Mouse (Mus musculus) erythroblast, embryonic 14.5 days (primary cell): ENCODE measurements around the gene Allc. TPM values are rescaled to one million over a fixed set of nuclear protein-coding genes. Genes with fewer than 3 reads are reported as not detected.

Experiments
- H3K27me3 ChIP-seq: 2 replicates; pipeline ENCODE4 v1.6.1; 2012; ENCODE audit warnings: inconsistent platforms; ENCODE audit not compliant: control insufficient read depth
- H3K36me3 ChIP-seq: 2 replicates; pipeline ENCODE4 v1.6.1; 2012; ENCODE audit warnings: mild to moderate bottlenecking, inconsistent platforms; ENCODE audit not compliant: control insufficient read depth
- H3K4me1 ChIP-seq: 2 replicates; pipeline ENCODE4 v1.6.1; 2012; ENCODE audit warnings: inconsistent platforms; ENCODE audit not compliant: control insufficient read depth
- H3K4me3 ChIP-seq: replicated peaks from 2 replicates; pipeline ENCODE3; 2012; ENCODE audit warnings: moderate library complexity, mild to moderate bottlenecking, inconsistent platforms
- H3K9me3 ChIP-seq: 2 replicates; pipeline ENCODE4 v1.6.1; 2012; ENCODE audit warnings: low read length, inconsistent platforms, mixed read lengths; ENCODE audit not compliant: control insufficient read depth
- GATA1 ChIP-seq: IDR thresholded peaks from 2 replicates; pipeline ENCODE4 v1.6.1; 2012; ENCODE audit warnings: low read length, inconsistent platforms, mixed read lengths
- TAL1 ChIP-seq: IDR thresholded peaks from 3 replicates; pipeline ENCODE4 v1.6.1; 2012; ENCODE audit warnings: low read length, inconsistent platforms, mixed read lengths
- polyA plus RNA-seq: library from polyadenylated mRNA; stranded (reverse); fragments of >175 nt; gene quantifications from 2 replicates; pipeline ENCODE4 v1.2.3, GENCODE M21; 2012

Allc gene
- polyA plus RNA-seq, 1 experiment = not detected

GRCm38 (mm10) chr12:28590428-28590827 lies 8.1 kb upstream of the Allc start:
- Histone ChIP-seq H3K4me3 (no peak overlapping the region), H3K9me3 (no peaks in the 10 kb centered on the region), H3K4me1 (no peaks in the 10 kb centered on the region), H3K36me3 (no peaks in the 10 kb centered on the region), H3K27me3 (no peaks in the 10 kb centered on the region; the same call in 1 of the 2 replicates)
- no peak for TF ChIP-seq GATA1
- TF ChIP-seq TAL1 = no peak

DNA sequence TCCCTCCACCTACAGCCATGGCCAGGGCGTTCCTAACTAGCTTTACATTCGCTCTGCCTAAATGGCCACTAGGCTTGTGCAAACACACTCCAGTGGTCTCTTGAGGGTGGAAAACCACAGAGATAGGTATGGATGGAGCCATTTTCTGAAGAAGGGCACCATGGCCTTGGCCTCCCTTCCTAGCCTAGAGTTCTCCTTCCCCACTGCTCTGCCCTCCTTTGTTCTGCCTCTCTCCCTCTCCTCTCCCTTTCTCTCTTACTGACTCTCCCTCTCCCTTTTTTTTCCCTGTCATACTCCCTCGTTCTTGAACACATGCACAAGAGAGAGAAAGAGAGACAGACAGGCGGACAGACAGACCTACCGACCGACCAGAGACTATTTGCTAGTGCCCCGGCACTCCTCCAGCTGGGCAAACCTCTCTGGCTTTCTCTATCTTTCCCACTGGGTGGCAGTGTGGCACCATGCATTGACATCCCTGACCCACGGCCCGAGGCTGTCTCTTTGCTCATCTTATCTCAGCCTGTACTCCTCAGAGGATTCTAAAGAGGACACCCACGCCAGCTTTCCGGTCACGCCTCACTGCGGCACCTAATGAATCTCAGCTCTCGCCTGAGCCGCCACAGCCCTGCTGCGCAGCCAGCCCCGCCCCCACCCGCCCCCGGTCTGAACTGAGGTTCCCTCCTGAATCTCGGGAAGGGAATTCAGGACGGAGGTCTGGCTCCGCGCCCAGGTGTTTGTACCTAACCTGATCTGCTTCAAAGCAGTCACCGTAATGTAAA lies 7.0 kb upstream of the Allc start:
- Histone ChIP-seq H3K27me3 (no peaks in the 10 kb centered on the region; the same call in 1 of the 2 replicates), H3K4me3 (no peak overlapping the region)

GRCm38 (mm10) chr12:28587949-28588348 lies 5.6 kb upstream of the Allc start:
- H3K36me3 ChIP-seq = no peaks in the 10 kb centered on the region
- no peaks in the 10 kb centered on the region for H3K4me1 ChIP-seq
- TF ChIP-seq TAL1 = no peak
- no peak for TF ChIP-seq GATA1
- no peaks in the 10 kb centered on the region; the same call in 1 of the 2 replicates for H3K27me3 ChIP-seq
- no peak overlapping the region for H3K4me3 ChIP-seq
- no peaks in the 10 kb centered on the region for H3K9me3 ChIP-seq

More for the DNA sequence above, 7.0 kb upstream of the Allc start:
- no peak for TF ChIP-seq GATA1
- TF ChIP-seq TAL1 = no peak
- Histone ChIP-seq H3K9me3 (no peaks in the 10 kb centered on the region), H3K4me1 (no peaks in the 10 kb centered on the region), H3K36me3 (no peaks in the 10 kb centered on the region)

DNA sequence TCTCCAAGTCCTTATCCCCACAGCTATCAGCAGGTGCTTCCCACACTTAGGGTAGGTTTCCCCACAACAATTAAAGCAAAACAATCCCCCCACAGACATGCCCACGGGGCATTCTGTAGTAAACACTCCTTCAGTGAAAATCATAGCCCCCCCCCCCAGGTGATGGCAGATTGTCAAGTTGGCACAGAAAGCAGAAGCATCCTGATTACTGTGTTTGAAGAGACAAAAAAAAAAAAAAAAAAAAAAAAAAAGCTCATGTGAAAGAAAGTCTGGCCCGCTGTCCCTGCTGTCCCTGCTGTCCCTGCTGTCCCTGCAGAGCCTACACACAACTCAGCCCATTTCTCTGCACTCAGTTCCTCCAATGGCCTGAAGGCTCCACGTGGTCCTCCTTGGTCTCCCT lies 1.7 kb upstream of the Allc start:
- no peak for TF ChIP-seq TAL1
- no peak for TF ChIP-seq GATA1
- no peaks in the 10 kb centered on the region for H3K4me1 ChIP-seq

GRCm38 (mm10) chr12:28579132-28579531 lies 3.2 kb downstream of the Allc start:
- TF ChIP-seq TAL1 (no peak), GATA1 (no peak)
- Histone ChIP-seq H3K27me3 (no peaks in the 10 kb centered on the region), H3K4me3 (no peak overlapping the region), H3K9me3 (no peaks in the 10 kb centered on the region), H3K36me3 (no peaks in the 10 kb centered on the region), H3K4me1 (no peaks in the 10 kb centered on the region; the same call in 1 of the 2 replicates)

More for the DNA sequence above, 1.7 kb upstream of the Allc start:
- Histone ChIP-seq H3K36me3 (no peaks in the 10 kb centered on the region), H3K4me3 (no peak overlapping the region), H3K9me3 (no peaks in the 10 kb centered on the region), H3K27me3 (no peaks in the 10 kb centered on the region)

DNA sequence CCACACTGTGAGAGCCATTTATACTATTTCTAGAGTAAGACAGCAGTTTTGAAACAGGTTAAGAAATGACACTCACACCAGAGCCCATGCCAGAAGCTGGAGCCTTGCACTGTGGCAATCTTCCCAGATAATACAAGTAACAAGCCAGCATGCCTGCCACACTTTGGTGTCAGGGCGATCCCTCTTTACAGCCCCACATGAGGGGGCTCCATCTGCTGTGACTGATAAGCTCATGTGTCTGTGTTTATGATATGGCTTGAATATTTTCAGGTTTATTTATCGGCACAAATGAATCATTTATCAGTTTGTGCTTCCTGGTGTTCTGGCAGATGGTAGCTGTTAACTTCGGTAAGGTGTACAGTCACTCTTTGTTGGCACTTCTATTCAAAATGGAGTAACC lies 4.2 kb downstream of the Allc start:
- H3K27me3 ChIP-seq = no peaks in the 10 kb centered on the region
- TF ChIP-seq GATA1 (no peak), TAL1 (no peak)
- no peaks in the 10 kb centered on the region for H3K36me3 ChIP-seq
- no peak overlapping the region for H3K4me3 ChIP-seq
- no peaks in the 10 kb centered on the region; the same call in 1 of the 2 replicates for H3K4me1 ChIP-seq
- peaks cover 2% of the 10 kb centered on the region; the same call in 1 of the 2 replicates for H3K9me3 ChIP-seq

DNA sequence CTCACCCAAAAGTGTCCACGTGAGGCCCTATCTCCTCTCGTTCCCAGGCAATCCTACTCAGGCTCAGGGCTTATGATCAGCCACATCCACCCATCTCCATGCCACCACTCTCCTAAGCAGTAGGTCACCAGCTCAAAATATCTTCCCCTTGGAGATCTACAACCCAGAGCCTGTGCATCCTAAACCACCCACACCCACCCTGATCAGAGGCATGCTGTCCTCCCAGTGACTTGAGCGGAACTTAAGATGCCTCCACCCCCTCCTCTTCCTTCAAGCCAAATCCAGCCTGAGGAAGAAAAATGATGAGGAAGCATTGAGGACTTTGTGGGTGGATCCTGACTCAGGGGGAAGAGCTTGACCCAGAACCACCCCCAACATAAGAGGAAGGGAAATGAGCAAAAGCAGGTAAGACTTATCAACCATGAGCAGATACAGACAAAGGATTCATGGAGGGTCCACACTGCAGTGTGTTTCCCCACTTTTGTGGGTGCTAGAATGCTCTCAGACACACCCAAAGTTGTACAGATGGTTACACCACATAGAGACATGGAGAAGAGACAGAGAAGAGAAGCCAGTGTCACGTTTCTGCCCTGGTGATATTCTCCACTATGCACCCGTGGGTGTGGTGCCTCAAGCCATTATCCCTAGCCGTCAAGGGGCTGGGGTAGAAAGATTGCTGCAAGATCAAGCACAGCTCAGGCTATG lies 6.8 kb downstream of the Allc start:
- Histone ChIP-seq H3K9me3 (peaks cover 2% of the 10 kb centered on the region; the same call in 1 of the 2 replicates), H3K27me3 (no peaks in the 10 kb centered on the region), H3K4me1 (no peaks in the 10 kb centered on the region; the same call in 1 of the 2 replicates), H3K4me3 (no peak overlapping the region), H3K36me3 (no peaks in the 10 kb centered on the region)
- no peak for TF ChIP-seq GATA1
- TF ChIP-seq TAL1 = no peak

DNA sequence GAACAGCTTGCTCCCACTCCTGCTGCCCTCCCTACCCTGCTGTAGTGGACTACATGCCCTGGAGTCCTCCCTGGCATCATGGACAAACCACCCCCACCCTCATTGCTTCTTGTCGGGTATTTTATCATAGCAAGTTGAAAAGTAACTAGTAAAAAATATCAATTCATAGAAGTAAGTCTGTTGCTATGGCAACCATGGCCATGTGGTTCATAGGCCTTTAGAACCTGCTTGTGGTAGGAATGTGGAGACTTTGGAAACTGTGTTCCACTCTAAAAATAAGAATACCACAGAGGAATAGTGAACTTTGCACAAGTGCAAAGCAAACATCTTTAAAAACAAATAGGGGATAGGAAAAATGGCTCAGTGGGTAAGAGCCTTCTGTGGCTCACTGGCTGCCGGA lies 10.1 kb downstream of the Allc start:
- Histone ChIP-seq H3K36me3 (no peaks in the 10 kb centered on the region), H3K4me1 (no peaks in the 10 kb centered on the region; the same call in 1 of the 2 replicates), H3K9me3 (peaks cover 2% of the 10 kb centered on the region; the same call in 1 of the 2 replicates), H3K4me3 (no peak overlapping the region), H3K27me3 (no peaks in the 10 kb centered on the region)
- TF ChIP-seq GATA1 = no peak
- no peak for TF ChIP-seq TAL1

DNA sequence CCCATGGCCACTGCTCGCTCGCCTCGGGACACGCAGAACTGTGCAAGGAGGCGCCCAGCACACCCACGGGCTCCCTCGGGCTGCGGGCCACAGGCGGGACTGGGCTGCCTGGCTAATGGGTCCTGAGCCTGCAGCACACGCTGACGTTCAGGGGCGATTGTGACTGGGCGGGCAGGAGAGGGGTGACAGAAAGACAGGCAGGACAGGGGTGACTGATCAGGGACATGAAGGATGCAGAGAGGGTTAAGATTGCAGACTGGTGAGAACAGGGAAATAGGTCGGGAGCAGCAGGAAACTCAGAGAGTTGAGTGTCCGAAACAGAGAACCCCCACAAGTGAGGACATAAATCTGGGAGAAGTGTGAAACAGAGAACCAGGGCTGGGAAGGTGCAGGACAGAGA lies 30.0 kb downstream of the Allc start, which contains the start of gene Dcdc2c:
TSS of gene Dcdc2c (minus strand) at position 101 of the 400 bp plus-strand sequence.
- H3K27me3 ChIP-seq = peaks cover 3% of the 10 kb centered on the region
- H3K4me1 ChIP-seq = no peaks in the 10 kb centered on the region
- TF ChIP-seq GATA1 = no peak
- no peak for TF ChIP-seq TAL1
- no peaks in the 10 kb centered on the region for H3K36me3 ChIP-seq
- H3K4me3 ChIP-seq = no peak within 1 kb of the TSS
- peaks cover 5% of the 10 kb centered on the region; the same call in 1 of the 2 replicates for H3K9me3 ChIP-seq
